Mouse (Mus musculus) heart, embryonic 16.5 days (tissue): ENCODE results near the gene Socs2. TPM values are rescaled to one million over a fixed set of nuclear protein-coding genes. Genes with fewer than 3 reads are reported as not detected.

Source experiments
- ATAC-seq: fragments of 200-750 bp; cut with Nextera tagmentation; replicated peaks from 2 replicates; pipeline ENCODE4 v1.8.0; 2017; ENCODE audit warnings: moderate number of reproducible peaks; ENCODE audit not compliant: insufficient read depth, low FRiP score; ENCODE audit errors: extremely low read depth
- H3K27ac ChIP-seq: fragments of 300-500 bp; sonication (generic); 2 replicates; pipeline ENCODE4 v1.5.1; 2014; ENCODE audit warnings: mild to moderate bottlenecking, low read length, control low read depth, moderate library complexity
- H3K27me3 ChIP-seq: fragments of 300-500 bp; sonication (generic); 2 replicates; pipeline ENCODE4 v1.6.1; 2014; ENCODE audit warnings: low read length, mixed read lengths; ENCODE audit not compliant: control insufficient read depth, insufficient read depth
- H3K36me3 ChIP-seq: fragments of 300-500 bp; sonication (generic); 2 replicates; pipeline ENCODE4 v1.6.1; 2014; ENCODE audit not compliant: control insufficient read depth, insufficient read depth
- H3K4me1 ChIP-seq: fragments of 300-500 bp; sonication (generic); 2 replicates; pipeline ENCODE4 v1.6.1; 2014; ENCODE audit warnings: low read length, mixed read lengths; ENCODE audit not compliant: control insufficient read depth, insufficient read depth
- H3K4me2 ChIP-seq: fragments of 300-500 bp; sonication (generic); 2 replicates; pipeline ENCODE4 v1.6.1; 2014; ENCODE audit warnings: low read depth, mild to moderate bottlenecking, control low read depth, low read length
- H3K4me3 ChIP-seq: fragments of 300-500 bp; sonication (generic); 2 replicates; pipeline ENCODE4 v1.5.1; 2014; ENCODE audit warnings: mild to moderate bottlenecking, control low read depth, low read length
- H3K9ac ChIP-seq: fragments of 300-500 bp; sonication (generic); 2 replicates; pipeline ENCODE4 v1.6.1; 2014; ENCODE audit warnings: low read length, control low read depth
- H3K9me3 ChIP-seq: fragments of 300-500 bp; sonication (generic); replicated peaks from 2 replicates; pipeline ENCODE4 v1.6.1; 2016; ENCODE audit warnings: low read length; ENCODE audit not compliant: control insufficient read depth
- WGBS: fragments of 180-500 bp; shearing (Covaris S2); extraction: QIAGEN DNeasy Blood & Tissue Kit; methylation state at CpG from one replicate; pipeline ENCODE4 v1.1.7; 2014; 5-methylcytosine and 5-hydroxymethylcytosine counted together
- polyA plus RNA-seq: library from polyadenylated mRNA; unstranded; fragments of >200 nt; fragmentation: Nextera tagmentation; extraction: Ambion mirVana; gene quantifications from 2 replicates; pipeline ENCODE4 v1.2.1, GENCODE M21; 2015

Gene Socs2
- polyA plus RNA-seq, 1 experiment from 2014 or later, result 33.9 TPM

- Histone ChIP-seq H3K4me1 (no peaks in the 10 kb centered on the region), H3K9me3 (0 out of 2 replicates have a peak, but pooled peaks cover 2% of the 10 kb centered on the region), H3K27ac (no peak overlapping the region), H3K4me3 (no peak overlapping the region), H3K4me2 (no peak overlapping the region), H3K9ac (no peak overlapping the region), H3K36me3 (no peaks in the 10 kb centered on the region), H3K27me3 (no peaks in the 10 kb centered on the region)
- no peak for ATAC-seq
- 38% methylated on average over 6 of the region's 6 CpGs for WGBS
These were observed 61.2 kb downstream of the Socs2 start for GRCm38 (mm10) chr10:95355678-95356268.

DNA sequence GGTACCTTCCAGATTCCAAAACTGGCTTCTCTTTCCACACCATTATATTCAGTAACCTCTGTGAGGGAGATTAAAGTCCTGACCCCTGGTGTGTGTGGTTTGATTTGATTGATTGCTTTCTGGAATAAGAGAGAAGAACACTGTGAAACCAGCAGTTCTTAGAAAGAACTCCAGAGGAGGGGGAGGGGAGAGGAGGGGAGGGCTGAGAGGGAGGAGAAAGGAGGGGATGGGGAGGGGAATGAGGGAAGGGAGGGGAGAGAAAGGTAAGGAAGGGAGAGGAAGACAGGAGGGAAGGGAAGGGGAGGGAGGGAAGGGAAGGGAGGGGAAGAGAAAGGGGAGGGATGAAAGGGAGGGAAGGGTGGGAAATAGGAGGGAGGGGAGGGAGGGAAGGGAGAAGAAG lies 62.3 kb downstream of the Socs2 start:
- Histone ChIP-seq H3K27ac (no peak overlapping the region), H3K36me3 (no peaks in the 10 kb centered on the region), H3K9me3 (0 out of 2 replicates have a peak, but pooled peaks cover 2% of the 10 kb centered on the region), H3K9ac (no peak overlapping the region), H3K27me3 (no peaks in the 10 kb centered on the region), H3K4me3 (no peak overlapping the region), H3K4me1 (no peaks in the 10 kb centered on the region), H3K4me2 (no peak overlapping the region)
- no peak for ATAC-seq

- Histone ChIP-seq H3K9ac (no peak overlapping the region), H3K27me3 (no peaks in the 10 kb centered on the region), H3K4me2 (no peak overlapping the region), H3K4me1 (no peaks in the 10 kb centered on the region), H3K36me3 (no peaks in the 10 kb centered on the region), H3K4me3 (no peak overlapping the region), H3K9me3 (0 out of 2 replicates have a peak, but pooled peaks cover 2% of the 10 kb centered on the region), H3K27ac (no peak overlapping the region)
- ATAC-seq, result no peak
- WGBS, result 84% methylated on average over 6 of the region's 6 CpGs
These were observed 62.9 kb downstream of the Socs2 start for GRCm38 (mm10) chr10:95354047-95354446.

DNA sequence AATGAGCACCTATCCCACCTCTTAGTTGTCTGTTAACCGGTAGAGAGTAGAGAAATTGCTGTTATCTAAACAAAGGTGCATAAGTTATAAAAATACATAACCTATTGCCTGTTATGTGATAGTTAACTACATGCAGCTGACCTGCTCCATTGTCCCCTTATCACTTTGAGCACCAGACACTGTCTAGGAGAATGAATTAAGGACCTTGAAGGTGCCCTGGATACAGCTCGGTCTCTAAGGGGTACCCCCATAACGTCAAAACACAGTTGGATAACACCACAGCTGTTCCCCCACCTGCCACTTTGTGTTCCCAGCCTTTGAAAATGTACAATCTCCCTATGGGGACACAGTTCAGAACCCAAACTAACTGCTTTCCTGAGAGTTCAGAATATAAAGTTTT lies 68.5 kb downstream of the Socs2 start:
- Histone ChIP-seq H3K36me3 (no peaks in the 10 kb centered on the region), H3K9ac (no peak overlapping the region), H3K9me3 (0 out of 2 replicates have a peak, but pooled peaks cover 5% of the 10 kb centered on the region), H3K27ac (no peak overlapping the region), H3K27me3 (no peaks in the 10 kb centered on the region), H3K4me2 (no peak overlapping the region), H3K4me3 (no peak overlapping the region), H3K4me1 (no peaks in the 10 kb centered on the region)
- WGBS, result 57% methylated on average over 3 of the region's 3 CpGs
- no peak for ATAC-seq

DNA sequence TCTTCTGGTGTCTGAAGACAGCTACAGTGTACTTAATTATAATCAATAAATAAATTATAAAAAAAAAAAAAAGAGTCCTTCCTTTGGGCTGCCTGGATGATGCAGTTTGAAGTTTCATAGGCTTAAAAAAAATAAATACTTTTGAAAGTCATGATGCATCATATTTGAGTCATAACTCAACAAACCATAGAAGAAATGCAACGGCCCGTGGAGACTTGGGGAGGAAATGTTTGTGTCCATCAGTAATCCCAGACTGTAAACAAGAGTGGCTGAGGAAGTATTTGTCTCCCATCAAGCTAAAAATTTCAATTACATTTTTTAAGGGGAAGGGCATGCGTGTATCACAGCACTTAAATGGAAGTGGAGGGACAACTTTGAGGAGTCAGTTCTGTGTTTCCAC lies 69.2 kb downstream of the Socs2 start:
- Histone ChIP-seq H3K4me1 (no peaks in the 10 kb centered on the region), H3K4me3 (no peak overlapping the region), H3K4me2 (no peak overlapping the region), H3K27me3 (no peaks in the 10 kb centered on the region), H3K36me3 (no peaks in the 10 kb centered on the region), H3K27ac (no peak overlapping the region), H3K9ac (no peak overlapping the region), H3K9me3 (0 out of 2 replicates have a peak, but pooled peaks cover 5% of the 10 kb centered on the region)
- no peak for ATAC-seq
- WGBS, result 80% methylated on average over 3 of the region's 3 CpGs

GRCm38 (mm10) chr10:95342833-95343590 lies 74.0 kb downstream of the Socs2 start:
- H3K27ac ChIP-seq, result no peak overlapping the region
- no peaks in the 10 kb centered on the region for H3K4me1 ChIP-seq
- H3K27me3 ChIP-seq, result no peaks in the 10 kb centered on the region
- H3K4me2 ChIP-seq, result no peak overlapping the region
- H3K9ac ChIP-seq, result no peak overlapping the region
- H3K9me3 ChIP-seq, result 0 out of 2 replicates have a peak, but pooled peaks cover 3% of the 10 kb centered on the region
- ATAC-seq, result no peak
- H3K4me3 ChIP-seq, result no peak overlapping the region
- H3K36me3 ChIP-seq, result no peaks in the 10 kb centered on the region
- WGBS, result 82% methylated on average over 10 of the region's 10 CpGs

- Histone ChIP-seq H3K9ac (no peak overlapping the region), H3K36me3 (no peaks in the 10 kb centered on the region), H3K4me3 (no peak overlapping the region), H3K27me3 (no peaks in the 10 kb centered on the region), H3K9me3 (0 out of 2 replicates have a peak, but pooled peaks cover 3% of the 10 kb centered on the region), H3K4me2 (no peak overlapping the region), H3K27ac (no peak overlapping the region), H3K4me1 (peaks cover 8% of the 10 kb centered on the region)
- WGBS, result 81% methylated on average over 4 of the region's 4 CpGs
- no peak for ATAC-seq
These were observed 76.3 kb downstream of the Socs2 start for GRCm38 (mm10) chr10:95340676-95341075.

DNA sequence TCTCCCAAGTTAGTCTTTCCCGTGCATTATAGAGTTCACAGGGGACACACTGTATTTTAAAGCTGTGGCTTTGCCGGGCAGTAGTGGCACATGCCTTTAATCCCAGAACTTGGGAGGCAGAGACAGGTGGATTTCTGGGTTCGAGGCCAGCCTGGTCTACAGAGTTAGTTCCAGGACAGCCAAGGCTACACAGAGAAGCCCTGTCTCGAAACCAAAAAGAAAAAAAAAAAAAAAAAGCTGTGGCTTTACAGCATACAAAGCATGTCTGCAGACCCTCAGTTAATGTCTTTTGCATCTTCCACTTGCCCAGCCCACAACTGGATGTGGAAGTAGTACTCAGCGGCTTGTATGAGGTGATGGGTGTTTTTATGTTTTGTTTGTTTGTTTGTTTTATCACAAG lies 79.4 kb downstream of the Socs2 start:
- no peak overlapping the region for H3K4me3 ChIP-seq
- H3K36me3 ChIP-seq, result no peaks in the 10 kb centered on the region
- no peak overlapping the region for H3K9ac ChIP-seq
- no peak overlapping the region for H3K27ac ChIP-seq
- no peaks in the 10 kb centered on the region for H3K27me3 ChIP-seq
- no peak for ATAC-seq
- no peaks in the 10 kb centered on the region for H3K9me3 ChIP-seq
- WGBS, result 65% methylated on average over 5 of the region's 5 CpGs
- H3K4me2 ChIP-seq, result no peak overlapping the region
- peaks cover 8% of the 10 kb centered on the region for H3K4me1 ChIP-seq

- Histone ChIP-seq H3K27me3 (no peaks in the 10 kb centered on the region), H3K36me3 (no peaks in the 10 kb centered on the region), H3K4me3 (no peak overlapping the region), H3K9me3 (no peaks in the 10 kb centered on the region), H3K9ac (no peak overlapping the region), H3K4me1 (peaks cover 8% of the 10 kb centered on the region), H3K27ac (peak overlapping the region; percentile 42; the same call in 1 of the 2 replicates), H3K4me2 (peak overlapping the region; percentile 22; the same call in 1 of the 2 replicates)
- 7% methylated on average over 4 of the region's 4 CpGs for whole genome bisulfite sequencing
- no peak; the same call in 1 of the 2 replicates for ATAC-seq
These were observed 80.0 kb downstream of the Socs2 start for GRCm38 (mm10) chr10:95336781-95337544.
